Mouse (Mus musculus) layer of hippocampus, adult 11-12 months (tissue): ENCODE results near the gene Fank1.

Experiments
- DNase-seq: peaks from one replicate; pipeline ENCODE4 v3.0.0; 2022; ENCODE audit warnings: low spot score

Gene Fank1

GRCm38 (mm10) chr7:133768027-133768426 lies 8.6 kb upstream of the Fank1 start:
- no peak for DNase-seq

GRCm38 (mm10) chr7:133768517-133768916 lies 8.1 kb upstream of the Fank1 start:
- DNase-seq = no peak

- no peak for DNase-seq
These were observed 1.5 kb upstream of the Fank1 start for GRCm38 (mm10) chr7:133775179-133775578.

GRCm38 (mm10) chr7:133775796-133776625 lies 650 bp upstream of the Fank1 start:
- DNase-seq = peak; percentile 31

- no peak for DNase-seq
These were observed 4.9 kb downstream of the Fank1 start for GRCm38 (mm10) chr7:133781583-133781982.

GRCm38 (mm10) chr7:133781991-133782390 lies 5.3 kb downstream of the Fank1 start:
- DNase-seq = no peak

- peak; percentile 84 for DNase-seq
These were observed 6.2 kb downstream of the Fank1 start, which contains the start of gene Dhx32 for GRCm38 (mm10) chr7:133782717-133783435. Dhx32 (minus strand) TSS chr7:133782726.

GRCm38 (mm10) chr7:133787571-133787970 lies 10.9 kb downstream of the Fank1 start:
- DNase-seq = no peak

GRCm38 (mm10) chr7:133788147-133788546 lies 11.5 kb downstream of the Fank1 start:
- no peak for DNase-seq

- DNase-seq = no peak
These were observed 13.5 kb downstream of the Fank1 start for GRCm38 (mm10) chr7:133790171-133790570.

GRCm38 (mm10) chr7:133790608-133791229 lies 14.1 kb downstream of the Fank1 start:
- no peak for DNase-seq

GRCm38 (mm10) chr7:133792771-133793170 lies 16.1 kb downstream of the Fank1 start:
- no peak for DNase-seq

GRCm38 (mm10) chr7:133793248-133794131 lies 16.8 kb downstream of the Fank1 start:
- DNase-seq = peak; percentile 57

- DNase-seq = no peak
These were observed 18.1 kb downstream of the Fank1 start for GRCm38 (mm10) chr7:133794720-133795119.

- DNase-seq = no peak
These were observed 23.3 kb downstream of the Fank1 start for GRCm38 (mm10) chr7:133799928-133800327.

GRCm38 (mm10) chr7:133801823-133802222 lies 25.2 kb downstream of the Fank1 start:
- no peak for DNase-seq

GRCm38 (mm10) chr7:133805614-133806175 lies 29.0 kb downstream of the Fank1 start:
- DNase-seq = peak; percentile 75

GRCm38 (mm10) chr7:133812927-133813326 lies 36.3 kb downstream of the Fank1 start:
- no peak for DNase-seq

GRCm38 (mm10) chr7:133813331-133813730 lies 36.7 kb downstream of the Fank1 start:
- peak; percentile 31 for DNase-seq

GRCm38 (mm10) chr7:133823751-133824150 lies 47.1 kb downstream of the Fank1 start:
- DNase-seq = no peak

- no peak for DNase-seq
These were observed 47.9 kb downstream of the Fank1 start for GRCm38 (mm10) chr7:133824579-133824978.
